Mouse (Mus musculus) hindbrain, embryonic 14.5 days (tissue): ENCODE measurements at regions not wholly inside any gene's neighbourhood (a gene's known extent, or its start where the extent isn't known, plus 50 kb on each side); places are given as distances from the start of the nearest gene placed in this dataset.

Experiments
- ATAC-seq: fragments of 200-750 bp; cut with Nextera tagmentation; 2 replicates; pipeline ENCODE4 v1.8.0; 2017; ENCODE audit warnings: moderate number of reproducible peaks, mild to moderate bottlenecking, moderate TSS enrichment, moderate library complexity; ENCODE audit not compliant: low FRiP score
- DNase-seq: peaks from one replicate; pipeline ENCODE4 v3.0.0-alpha.2; 2015; ENCODE audit warnings: low spot score
- H3K27ac ChIP-seq: fragments of 300-500 bp; sonication (generic); 2 replicates; pipeline ENCODE4 v1.5.1; 2014; ENCODE audit warnings: mild to moderate bottlenecking, moderate library complexity
- H3K27me3 ChIP-seq: fragments of 300-500 bp; sonication (generic); 2 replicates; pipeline ENCODE4 v1.6.1; 2014; ENCODE audit warnings: mild to moderate bottlenecking, low read length, mixed read lengths; ENCODE audit not compliant: control insufficient read depth, insufficient read depth
- H3K36me3 ChIP-seq: fragments of 300-500 bp; sonication (generic); replicated peaks from 2 replicates; pipeline ENCODE4 v1.6.1; 2014; ENCODE audit not compliant: control insufficient read depth, insufficient read depth
- H3K4me1 ChIP-seq: fragments of 300-500 bp; sonication (generic); replicated peaks from 2 replicates; pipeline ENCODE4 v1.6.1; 2014; ENCODE audit warnings: antibody characterized with exemption, low read length, mixed read lengths; ENCODE audit not compliant: control insufficient read depth, insufficient read depth
- H3K4me2 ChIP-seq: fragments of 300-500 bp; sonication (generic); replicated peaks from 2 replicates; pipeline ENCODE4 v1.6.1; 2014; ENCODE audit warnings: mild to moderate bottlenecking, moderate library complexity
- H3K4me3 ChIP-seq: fragments of 300-500 bp; sonication (generic); replicated peaks from 2 replicates; pipeline ENCODE4 v1.5.1; 2014; ENCODE audit warnings: mild to moderate bottlenecking, low read length
- H3K9ac ChIP-seq: fragments of 300-500 bp; sonication (generic); 2 replicates; pipeline ENCODE4 v1.6.1; 2014
- H3K9me3 ChIP-seq: fragments of 300-500 bp; sonication (generic); 2 replicates; pipeline ENCODE4 v1.6.1; 2016; ENCODE audit warnings: low read length; ENCODE audit not compliant: control insufficient read depth
- WGBS: fragments of 180-500 bp; shearing (Covaris S2); extraction: QIAGEN DNeasy Blood & Tissue Kit; methylation state at CpG from one replicate; pipeline ENCODE4 v1.1.7; 2014; 5-methylcytosine and 5-hydroxymethylcytosine counted together

DNA sequence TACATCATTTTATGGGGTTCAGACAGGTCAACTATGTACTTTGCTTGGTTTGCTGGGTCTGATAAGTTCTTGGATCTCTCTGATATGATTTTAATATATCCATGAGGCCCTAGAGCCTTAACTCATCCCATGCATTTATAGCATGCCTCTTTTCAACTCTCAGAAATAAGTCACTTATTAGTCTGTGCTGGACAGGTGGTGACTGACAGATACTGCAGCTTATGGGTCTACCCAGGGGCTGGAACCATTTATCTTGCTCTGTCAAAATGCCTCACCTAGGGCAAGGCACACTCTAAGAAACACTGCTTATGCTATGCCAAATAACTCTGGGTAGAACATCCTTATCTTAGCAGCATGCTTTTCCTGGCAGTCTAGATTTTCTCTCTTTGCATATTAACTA lies 225.6 kb downstream of the Mbnl1 start:
- no peak overlapping the region for H3K4me3 ChIP-seq
- H3K9ac ChIP-seq, result no peak overlapping the region
- no peaks in the 10 kb centered on the region for H3K4me1 ChIP-seq
- ATAC-seq (no peak), DNase-seq (no peak)
- H3K36me3 ChIP-seq, result no peaks in the 10 kb centered on the region
- no peak overlapping the region for H3K27ac ChIP-seq
- H3K27me3 ChIP-seq, result no peaks in the 10 kb centered on the region
- H3K9me3 ChIP-seq, result no peaks in the 10 kb centered on the region
- no peak overlapping the region for H3K4me2 ChIP-seq

DNA sequence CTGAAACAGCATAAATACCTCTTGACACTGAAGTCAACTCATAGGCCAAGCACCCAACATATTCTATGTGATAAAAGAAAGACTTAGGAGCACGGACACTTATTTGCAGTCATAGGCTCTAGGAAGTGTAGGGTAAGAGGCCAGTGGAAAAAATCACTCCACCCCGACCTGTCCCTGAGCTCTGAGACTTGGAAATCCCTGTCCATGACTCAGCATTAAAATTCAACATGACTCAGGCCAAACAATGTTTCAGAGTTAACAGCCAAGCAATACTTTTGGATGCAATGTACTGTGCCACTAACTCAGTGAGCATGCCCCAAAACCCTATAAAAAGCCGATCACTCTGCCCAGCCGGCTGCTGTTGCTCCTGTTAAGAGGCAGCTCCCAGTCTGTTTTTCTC lies 234.5 kb downstream of the Mbnl1 start:
- Histone ChIP-seq H3K9me3 (no peaks in the 10 kb centered on the region), H3K9ac (no peak overlapping the region), H3K27ac (no peak overlapping the region), H3K36me3 (no peaks in the 10 kb centered on the region), H3K4me1 (no peaks in the 10 kb centered on the region), H3K4me3 (no peak overlapping the region), H3K27me3 (no peaks in the 10 kb centered on the region), H3K4me2 (no peak overlapping the region)
- no peak for DNase-seq
- ATAC-seq, result no peak
- 89% methylated on average over 4 of the region's 4 CpGs for WGBS

DNA sequence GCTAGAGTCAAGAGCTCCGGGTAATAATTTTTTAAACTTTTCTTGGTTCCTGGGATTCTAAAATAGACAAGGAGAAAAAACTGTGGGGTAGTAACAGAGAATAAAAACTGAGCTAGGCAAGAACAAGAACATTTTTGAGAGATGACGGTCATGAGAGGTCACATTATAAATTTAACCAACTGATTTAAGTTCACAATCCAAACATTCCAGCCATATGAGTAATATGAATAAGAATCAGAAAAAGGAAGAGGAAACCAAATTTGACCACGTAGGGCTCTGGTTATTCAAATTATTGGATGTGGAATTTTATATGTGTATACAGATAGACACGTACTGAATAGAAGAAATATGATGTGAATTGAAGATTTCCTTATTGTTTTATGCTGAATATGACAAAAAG lies 240.3 kb downstream of the Mbnl1 start:
- Histone ChIP-seq H3K9ac (no peak overlapping the region), H3K4me1 (no peaks in the 10 kb centered on the region), H3K4me3 (no peak overlapping the region), H3K27me3 (no peaks in the 10 kb centered on the region), H3K27ac (no peak overlapping the region), H3K4me2 (no peak overlapping the region), H3K9me3 (no peaks in the 10 kb centered on the region), H3K36me3 (no peaks in the 10 kb centered on the region)
- ATAC-seq, result no peak
- DNase-seq, result no peak
- WGBS, result 92% methylated on average over 4 of the region's 4 CpGs

DNA sequence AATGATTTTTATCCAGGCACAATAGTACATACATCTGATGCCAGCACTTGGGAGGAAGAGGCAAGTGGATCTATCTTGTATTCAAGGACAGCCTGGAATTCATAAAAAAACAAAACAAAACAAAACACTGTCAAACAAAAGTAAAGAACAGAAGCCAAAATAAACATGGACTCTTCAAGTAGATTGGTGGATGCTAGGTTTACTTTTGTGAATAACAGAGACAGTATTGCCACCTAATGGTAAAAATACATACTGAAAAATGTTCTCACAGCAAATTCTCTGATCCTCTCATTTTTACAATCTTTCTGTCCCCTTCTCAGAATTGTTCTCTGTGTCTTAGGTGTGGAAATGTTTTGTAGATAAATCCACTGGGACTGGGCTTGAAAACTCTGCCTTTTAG lies 247.7 kb downstream of the Mbnl1 start:
- Histone ChIP-seq H3K9me3 (no peaks in the 10 kb centered on the region), H3K9ac (no peak overlapping the region), H3K27ac (no peak overlapping the region), H3K4me1 (no peaks in the 10 kb centered on the region), H3K4me2 (no peak overlapping the region), H3K36me3 (no peaks in the 10 kb centered on the region), H3K27me3 (no peaks in the 10 kb centered on the region), H3K4me3 (no peak overlapping the region)
- ATAC-seq, result no peak
- DNase-seq, result no peak

DNA sequence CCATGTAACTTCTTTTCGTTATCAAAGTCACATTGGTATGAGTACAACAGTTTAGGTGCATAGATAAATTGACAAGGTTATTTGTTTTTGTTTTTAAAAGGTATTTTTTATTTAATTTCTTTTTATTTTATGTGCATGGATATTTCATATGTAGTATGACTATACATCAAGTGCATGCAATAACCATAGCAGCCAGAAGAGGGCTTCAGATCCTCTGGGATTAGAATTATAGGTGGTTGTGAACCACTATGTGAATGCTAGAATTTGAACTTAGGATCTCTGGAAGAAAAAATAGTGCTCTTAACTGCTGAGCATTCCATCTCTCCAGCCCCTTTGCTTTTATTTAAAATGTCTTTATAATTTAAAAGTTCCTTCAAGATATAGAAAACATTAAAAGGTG lies 258.7 kb downstream of the Mbnl1 start:
- Histone ChIP-seq H3K9ac (no peak overlapping the region), H3K4me1 (no peaks in the 10 kb centered on the region), H3K9me3 (no peaks in the 10 kb centered on the region), H3K4me2 (no peak overlapping the region), H3K27me3 (no peaks in the 10 kb centered on the region), H3K4me3 (no peak overlapping the region), H3K36me3 (no peaks in the 10 kb centered on the region), H3K27ac (no peak overlapping the region)
- ATAC-seq, result no peak
- DNase-seq, result no peak
- WGBS, result 93% methylated on average over 1 of the region's 1 CpGs

DNA sequence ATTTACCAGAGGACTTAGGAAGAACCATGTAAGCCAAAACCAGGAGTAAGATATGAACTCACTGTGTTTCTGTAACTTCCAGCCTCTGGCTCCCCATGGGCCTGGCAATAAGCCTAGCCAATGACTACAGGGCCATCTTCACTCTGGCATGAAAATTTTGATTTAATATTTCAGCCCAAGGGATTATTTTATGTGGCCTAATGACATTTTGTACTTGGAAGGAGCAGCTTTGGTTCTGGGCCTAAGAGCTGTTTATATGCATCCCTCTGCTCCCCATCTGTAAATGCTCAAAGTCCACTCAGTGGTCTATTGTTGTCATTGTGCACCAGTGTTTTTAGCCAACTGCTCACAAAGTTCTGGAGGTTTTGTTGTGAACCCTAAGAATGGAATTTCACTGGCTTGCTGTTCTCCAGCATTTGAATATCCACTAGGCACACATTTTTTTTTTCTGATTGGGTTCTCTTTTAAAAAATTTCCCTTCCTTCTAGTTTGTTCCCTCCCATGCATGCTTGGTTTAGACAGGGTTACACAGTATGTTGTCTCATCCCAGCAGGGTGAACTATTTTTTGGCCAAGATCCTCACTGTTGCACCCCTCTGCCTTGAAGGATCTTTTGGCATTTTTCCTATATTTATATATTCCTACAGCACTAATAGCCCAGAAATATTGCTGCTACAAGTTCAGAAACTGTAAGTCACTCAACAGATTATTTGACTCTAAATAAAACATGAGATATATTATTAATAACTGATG lies 261.9 kb upstream of the P2ry1 start:
- no peaks in the 10 kb centered on the region for H3K4me1 ChIP-seq
- no peak overlapping the region for H3K4me3 ChIP-seq
- H3K9me3 ChIP-seq, result no peaks in the 10 kb centered on the region
- H3K36me3 ChIP-seq, result no peaks in the 10 kb centered on the region
- no peak for ATAC-seq
- no peaks in the 10 kb centered on the region for H3K27me3 ChIP-seq
- DNase-seq, result no peak
- H3K4me2 ChIP-seq, result no peak overlapping the region
- no peak overlapping the region for H3K27ac ChIP-seq
- no peak overlapping the region for H3K9ac ChIP-seq

DNA sequence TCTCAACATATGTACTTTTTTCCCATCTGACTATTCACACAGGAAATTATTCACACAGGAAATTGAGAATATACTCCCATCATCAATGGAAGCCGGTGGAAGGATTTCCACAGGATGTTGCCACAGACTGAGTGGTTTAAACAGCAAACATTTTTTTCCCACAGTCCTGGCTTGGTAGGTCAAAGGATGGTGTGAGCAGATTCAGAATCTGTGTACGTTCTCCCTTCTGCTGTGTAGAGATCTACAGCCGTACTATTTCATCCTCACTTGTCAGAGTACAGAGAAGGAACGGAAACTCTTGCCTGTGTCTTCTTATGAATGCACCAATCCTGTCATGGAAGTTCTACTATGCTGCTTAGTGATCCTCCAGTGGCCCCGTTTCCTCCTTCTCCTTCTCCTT lies 261.2 kb upstream of the P2ry1 start:
- no peak for DNase-seq
- no peak overlapping the region for H3K9ac ChIP-seq
- ATAC-seq, result no peak
- no peak overlapping the region for H3K27ac ChIP-seq
- H3K4me1 ChIP-seq, result no peaks in the 10 kb centered on the region
- no peaks in the 10 kb centered on the region for H3K27me3 ChIP-seq
- WGBS, result 93% methylated on average over 5 of the region's 5 CpGs
- H3K9me3 ChIP-seq, result no peaks in the 10 kb centered on the region
- no peaks in the 10 kb centered on the region for H3K36me3 ChIP-seq
- no peak overlapping the region for H3K4me3 ChIP-seq
- H3K4me2 ChIP-seq, result no peak overlapping the region

DNA sequence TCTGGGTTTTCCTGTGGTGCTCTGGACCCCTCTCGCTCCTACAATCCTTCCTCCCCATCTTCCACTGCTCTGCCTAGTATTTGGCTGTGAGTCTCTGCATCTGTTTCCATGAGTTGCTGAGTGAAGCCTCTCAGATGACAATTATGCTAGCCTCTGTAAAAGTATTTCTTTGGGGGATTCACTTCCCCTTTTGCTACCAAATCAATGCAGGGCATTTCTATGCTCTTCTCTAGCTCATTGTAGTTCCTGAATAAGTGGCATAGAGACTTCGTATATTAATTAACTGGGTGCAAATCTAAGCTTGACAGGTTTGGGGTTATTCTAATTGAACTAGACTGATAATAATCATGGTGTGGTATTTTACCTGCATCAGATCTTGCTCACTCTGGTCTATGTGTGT lies 260.4 kb upstream of the P2ry1 start:
- Histone ChIP-seq H3K27me3 (no peaks in the 10 kb centered on the region), H3K4me1 (no peaks in the 10 kb centered on the region), H3K4me2 (no peak overlapping the region), H3K27ac (no peak overlapping the region), H3K4me3 (no peak overlapping the region), H3K36me3 (no peaks in the 10 kb centered on the region), H3K9me3 (no peaks in the 10 kb centered on the region), H3K9ac (no peak overlapping the region)
- WGBS, result 85% methylated on average over 2 of the region's 2 CpGs
- DNase-seq (no peak), ATAC-seq (no peak)

DNA sequence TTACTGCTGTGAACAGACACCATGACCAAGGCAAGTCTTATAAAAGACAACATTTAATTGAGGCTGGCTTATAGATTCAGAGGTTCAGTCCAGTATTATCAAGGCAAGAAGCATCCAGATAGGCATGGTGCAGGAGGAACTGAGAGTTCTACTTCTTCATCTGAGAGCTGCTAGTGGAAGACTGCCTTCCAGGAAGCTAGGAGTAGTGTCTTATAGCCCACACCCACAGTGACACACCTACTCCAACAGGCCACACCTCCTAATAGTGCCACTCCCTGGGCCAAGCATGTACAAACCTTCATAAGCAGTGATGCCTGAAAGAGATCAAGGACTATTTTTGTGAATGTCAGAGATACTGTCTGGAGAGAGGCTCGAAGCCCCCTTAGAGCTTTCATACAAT lies 257.5 kb upstream of the P2ry1 start:
- Histone ChIP-seq H3K36me3 (no peaks in the 10 kb centered on the region), H3K27ac (no peak overlapping the region), H3K4me1 (no peaks in the 10 kb centered on the region), H3K9ac (no peak overlapping the region), H3K4me3 (no peak overlapping the region), H3K4me2 (no peak overlapping the region), H3K9me3 (no peaks in the 10 kb centered on the region), H3K27me3 (no peaks in the 10 kb centered on the region)
- WGBS, result 83% methylated on average over 1 of the region's 1 CpGs
- ATAC-seq, result no peak
- no peak for DNase-seq

DNA sequence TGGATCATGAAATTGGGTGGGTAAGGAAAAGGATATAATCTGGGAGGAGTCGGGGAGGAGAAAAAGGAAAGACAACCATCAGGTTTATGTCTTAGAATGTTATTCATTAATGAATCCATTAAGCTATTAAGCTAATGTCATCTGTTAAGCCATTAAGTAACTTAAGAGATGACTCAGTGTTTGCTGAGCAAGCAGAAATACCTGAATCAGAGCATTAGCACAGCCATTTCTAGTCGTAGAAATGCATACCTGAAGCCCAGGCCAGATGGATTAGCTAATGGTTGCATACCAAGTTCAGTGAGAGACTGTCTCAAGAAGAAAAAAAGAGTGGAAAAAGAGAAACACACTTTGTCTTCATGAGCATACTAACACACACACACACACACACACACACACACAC lies 244.0 kb upstream of the P2ry1 start:
- 89% methylated on average over 2 of the region's 2 CpGs for WGBS
- no peaks in the 10 kb centered on the region for H3K27me3 ChIP-seq

More for the DNA sequence above, 244.0 kb upstream of the P2ry1 start:
- DNase-seq, result no peak
- Histone ChIP-seq H3K9me3 (no peaks in the 10 kb centered on the region), H3K9ac (no peak overlapping the region), H3K4me1 (no peaks in the 10 kb centered on the region), H3K4me2 (no peak overlapping the region), H3K4me3 (no peak overlapping the region), H3K27ac (no peak overlapping the region), H3K36me3 (no peaks in the 10 kb centered on the region)
- no peak for ATAC-seq
